Mouse (Mus musculus): ENCODE measurements around the gene Chmp2b. TPM values are rescaled to one million over a fixed set of nuclear protein-coding genes. Genes with fewer than 3 reads are reported as not detected.

The Chmp2b gene
- polyA plus RNA-seq, 1 experiment from 2014 or later, result 96.8 TPM

GRCm38 (mm10) chr16:65497049-65497448 is 65.5 kb downstream of the Chmp2b start:
- Histone ChIP-seq H3K36me3 (replicated peaks) (no peaks in the 10 kb centered on the region), H3K4me1 (no peaks in the 10 kb centered on the region), H3K4me3 (no peak overlapping the region), H3K9me3 (no peaks in the 10 kb centered on the region), H3K9ac (no peak overlapping the region), H3K4me2 (no peak overlapping the region), H3K27ac (no peak overlapping the region), H3K27me3 (replicated peaks) (no peaks in the 10 kb centered on the region)
- peak; percentile 75; the same call in 1 of the 2 replicates for ATAC-seq (replicated peaks)
- 34% methylated on average over 2 of the region's 2 CpGs for WGBS

GRCm38 (mm10) chr16:65496030-65496429 is 66.5 kb downstream of the Chmp2b start:
- 86% methylated on average over 5 of the region's 5 CpGs for WGBS

More at GRCm38 (mm10) chr16:65496030-65496429, 66.5 kb downstream of the Chmp2b start:
- Histone ChIP-seq H3K4me3 (no peak overlapping the region), H3K9me3 (no peaks in the 10 kb centered on the region), H3K27ac (no peak overlapping the region), H3K36me3 (replicated peaks) (no peaks in the 10 kb centered on the region), H3K4me1 (no peaks in the 10 kb centered on the region), H3K4me2 (no peak overlapping the region), H3K27me3 (replicated peaks) (no peaks in the 10 kb centered on the region), H3K9ac (no peak overlapping the region)
- ATAC-seq (replicated peaks), result no peak

Other genes with a start within 250 kb of the Chmp2b start
- gene Pou1f1, start 42.2 kb downstream of the Chmp2b start, polyA plus RNA-seq (2015; fragmentation: Nextera tagmentation; extraction: Ambion mirVana), result 0.09 TPM in 1 of 2 replicates, not detected in the other